Mouse (Mus musculus) embryonic fibroblast, embryonic 13.5 days (primary cell): ENCODE results near the gene Fermt3.

Experiments used
- CTCF ChIP-seq: IDR thresholded peaks from 2 replicates; pipeline ENCODE4 v1.5.1; 2011; ENCODE audit warnings: mild to moderate bottlenecking, control low read depth, low read length, moderate library complexity, borderline replicate concordance; ENCODE audit not compliant: insufficient read depth
- POLR2A ChIP-seq: IDR thresholded peaks from 2 replicates; pipeline ENCODE4 v1.6.1; 2011; ENCODE audit warnings: low read depth, mild to moderate bottlenecking, control low read depth, low read length, moderate library complexity

GRCm38 (mm10) chr19:6954046-6954445, 65.2 kb downstream of the Fermt3 start:
- TF ChIP-seq CTCF (peak; percentile 33; the same call in 1 of the 2 replicates), POLR2A (no peak)
